In genomic region chr13:95102985-95103590, GRCm38 (mm10) we compare ENCODE assay signal across 24 mouse cellular contexts.
DNase-seq lines count a peak whose midpoint lies in the region; ATAC-seq and TF ChIP-seq lines count a peak whose summit lies in the region.
"Had no signal": no experiment of that assay in that cellular context is flagged by ENCODE, and none has a peak within 500 bp of the region (broad histone marks: within the 10 kb centered on the region; RNA-seq: fewer than 3 reads in every experiment).

No protein-coding gene starts in this region.

- H3K27ac ChIP-seq in embryonic facial prominence, embryonic 11.5 days (replicated peaks; ENCODE audit: low read depth, low read length) = no peak overlapping the region
- no peak overlapping the region for H3K27ac ChIP-seq in embryonic facial prominence, embryonic 10.5 days (replicated peaks)
- H3K27ac ChIP-seq in left cerebral cortex, adult 2 months = peak overlapping the region; percentile 61
- peak overlapping the region; percentile 64 for H3K27ac ChIP-seq in embryonic fibroblast, embryonic 13.5 days (ENCODE audit: insufficient read depth, low read length)
- H3K27ac ChIP-seq in midbrain, embryonic 15.5 days = no peak overlapping the region
- H3K27ac ChIP-seq: limb, embryonic 12.5 days; liver, embryonic 12.5 days; lung, embryonic 15.5 days; macrophage; midbrain, embryonic 12.5 days; neural tube, embryonic 13.5 days had no signal

- no peak overlapping the region for H3K9ac ChIP-seq in embryonic facial prominence, embryonic 11.5 days (replicated peaks; ENCODE audit: low read length)
- no peak overlapping the region for H3K9ac ChIP-seq in midbrain, embryonic 15.5 days
- H3K9ac ChIP-seq: limb, embryonic 12.5 days; liver, embryonic 12.5 days; lung, embryonic 15.5 days; midbrain, embryonic 12.5 days; neural tube, embryonic 13.5 days had no signal

- no peak for ATAC-seq in embryonic facial prominence, embryonic 11.5 days (replicated peaks; ENCODE audit: insufficient number of reproducible peaks, low FRiP score, low TSS enrichment, low read depth)
- no peak for ATAC-seq in midbrain, embryonic 15.5 days (replicated peaks)
- ATAC-seq: liver, embryonic 12.5 days had no signal

- no peaks in the 10 kb centered on the region; the same call in 1 of the 2 replicates for H3K4me1 ChIP-seq in embryonic facial prominence, embryonic 11.5 days (ENCODE audit: control insufficient read depth, insufficient read depth, low read length)
- H3K4me1 ChIP-seq in embryonic facial prominence, embryonic 10.5 days = peaks cover 19% of the 10 kb centered on the region
- peaks cover under 1% of the 10 kb centered on the region; the same call in 1 of the 2 replicates for H3K4me1 ChIP-seq in embryonic fibroblast, embryonic 13.5 days (ENCODE audit: control insufficient read depth, insufficient read depth, low read length)
- H3K4me1 ChIP-seq in midbrain, embryonic 15.5 days = no peaks in the 10 kb centered on the region; the same call in 1 of the 2 replicates
- H3K4me1 ChIP-seq: limb, embryonic 12.5 days; liver, embryonic 12.5 days; lung, embryonic 15.5 days; midbrain, embryonic 12.5 days had no signal

- no peaks in the 10 kb centered on the region for H3K9me3 ChIP-seq in embryonic facial prominence, embryonic 11.5 days (replicated peaks; ENCODE audit: control insufficient read depth, low read length)
- no peaks in the 10 kb centered on the region for H3K9me3 ChIP-seq in embryonic facial prominence, embryonic 10.5 days
- no peaks in the 10 kb centered on the region for H3K9me3 ChIP-seq in midbrain, embryonic 15.5 days
- H3K9me3 ChIP-seq: limb, embryonic 12.5 days; liver, embryonic 12.5 days; lung, embryonic 15.5 days; midbrain, embryonic 12.5 days; neural tube, embryonic 13.5 days had no signal

- intact Hi-C loops in left cerebral cortex, adult 2 months (cut with DNase I) = no loop called here

- DNase-seq in embryonic facial prominence, embryonic 11.5 days (ENCODE audit: low spot score) = peak; percentile 7
- DNase-seq in embryonic facial prominence, embryonic 10.5 days (ENCODE audit: low spot score) = no peak
- no peak for DNase-seq in left cerebral cortex, adult 2 months (ENCODE audit: extremely low spot score in 1 of 2, low spot score in 2 of 2)
- no peak for DNase-seq in left cerebral cortex, adult 8-10 months (ENCODE audit: low spot score in 2 of 2)
- peak; percentile 16 for DNase-seq in ZHBTc4 (ENCODE audit: low read depth, low spot score)
- no peak for DNase-seq in testis, postnatal 14 days (ENCODE audit: low spot score)
- DNase-seq: adrenal gland, postnatal 10 days; cerebellum, adult 11 months; cerebellum, postnatal 25 days; heart, postnatal 10 days; kidney, adult 8-10 months; kidney, postnatal 36 days; right cerebral cortex, postnatal 14 days; spleen, adult 18-20 months; thymus, adult 2 months had no signal

- no peaks in the 10 kb centered on the region for H3K36me3 ChIP-seq in embryonic facial prominence, embryonic 11.5 days (replicated peaks; ENCODE audit: control insufficient read depth, insufficient read depth, low read depth, low read length)
- no peaks in the 10 kb centered on the region for H3K36me3 ChIP-seq in embryonic facial prominence, embryonic 10.5 days (replicated peaks)
- H3K36me3 ChIP-seq in midbrain, embryonic 15.5 days (replicated peaks) = no peaks in the 10 kb centered on the region
- H3K36me3 ChIP-seq: limb, embryonic 12.5 days; liver, embryonic 12.5 days; lung, embryonic 15.5 days; midbrain, embryonic 12.5 days; neural tube, embryonic 13.5 days had no signal

- TF ChIP-seq CTCF in left cerebral cortex, adult 2 months (IDR thresholded peaks at IDR 0.05) = no peak
- TF ChIP-seq CTCF in embryonic fibroblast, embryonic 13.5 days (IDR thresholded peaks at IDR 0.05; ENCODE audit: borderline replicate concordance, insufficient read depth, low read length) = no peak

- 58% methylated on average over 4 of the region's 4 CpGs for WGBS in embryonic facial prominence, embryonic 11.5 days
- WGBS in embryonic facial prominence, embryonic 10.5 days = 68% methylated on average over 4 of the region's 4 CpGs
- WGBS in midbrain, embryonic 15.5 days = 56% methylated on average over 4 of the region's 4 CpGs

- no peak for TF ChIP-seq POLR2A in embryonic fibroblast, embryonic 13.5 days (IDR thresholded peaks at IDR 0.05; ENCODE audit: low read depth, low read length)

- H3K4me2 ChIP-seq in embryonic facial prominence, embryonic 11.5 days (ENCODE audit: low read depth, low read length) = no peak overlapping the region
- H3K4me2 ChIP-seq in midbrain, embryonic 15.5 days = no peak overlapping the region
- H3K4me2 ChIP-seq: heart, embryonic 11.5 days; limb, embryonic 12.5 days; liver, embryonic 12.5 days; lung, embryonic 15.5 days; midbrain, embryonic 12.5 days; neural tube, embryonic 13.5 days had no signal

- no peaks in the 10 kb centered on the region for H3K27me3 ChIP-seq in embryonic facial prominence, embryonic 11.5 days (ENCODE audit: control insufficient read depth, insufficient read depth, low read length)
- no peaks in the 10 kb centered on the region for H3K27me3 ChIP-seq in embryonic facial prominence, embryonic 10.5 days (replicated peaks; ENCODE audit: low read depth, poor library complexity, severe bottlenecking)
- H3K27me3 ChIP-seq in midbrain, embryonic 15.5 days (replicated peaks) = no peaks in the 10 kb centered on the region
- H3K27me3 ChIP-seq: limb, embryonic 12.5 days; liver, embryonic 12.5 days; lung, embryonic 15.5 days; midbrain, embryonic 12.5 days; neural tube, embryonic 13.5 days had no signal

- H3K4me3 ChIP-seq in embryonic facial prominence, embryonic 11.5 days (ENCODE audit: low read depth, low read length) = no peak overlapping the region
- H3K4me3 ChIP-seq in embryonic facial prominence, embryonic 10.5 days = no peak overlapping the region
- H3K4me3 ChIP-seq in left cerebral cortex, adult 2 months = no peak overlapping the region
- H3K4me3 ChIP-seq in embryonic fibroblast, embryonic 13.5 days (ENCODE audit: insufficient read depth, low read length) = no peak overlapping the region
- H3K4me3 ChIP-seq in midbrain, embryonic 15.5 days = no peak overlapping the region
- H3K4me3 ChIP-seq: limb, embryonic 12.5 days; liver, embryonic 12.5 days; lung, embryonic 15.5 days; midbrain, embryonic 12.5 days; neural tube, embryonic 13.5 days had no signal

Comparison
In these comparisons a context has a peak if more than half of its experiments do, and no peak if none do; other contexts are left out.
1. DNase-seq: peak in embryonic facial prominence, embryonic 11.5 days (single experiment) and ZHBTc4 (single experiment); none in embryonic facial prominence, embryonic 10.5 days (single experiment), left cerebral cortex, adult 2 months (0 of 2), left cerebral cortex, adult 8-10 months (0 of 2) and testis, postnatal 14 days (single experiment).
2. H3K27ac ChIP-seq: peak in left cerebral cortex, adult 2 months (single experiment) and embryonic fibroblast, embryonic 13.5 days (single experiment); none in embryonic facial prominence, embryonic 11.5 days (single experiment), embryonic facial prominence, embryonic 10.5 days (single experiment) and midbrain, embryonic 15.5 days (single experiment).